Mouse (Mus musculus) hindbrain, embryonic 13.5 days (tissue): ENCODE measurements around the gene Ccnb1. TPM values are rescaled to one million over a fixed set of nuclear protein-coding genes. Genes with fewer than 3 reads are reported as not detected.

Experiments used
- ATAC-seq: fragments of 200-750 bp; cut with Nextera tagmentation; 2 replicates; pipeline ENCODE4 v1.8.0; 2017; ENCODE audit warnings: moderate TSS enrichment; ENCODE audit not compliant: low FRiP score
- H3K27ac ChIP-seq: fragments of 300-500 bp; sonication (generic); 2 replicates; pipeline ENCODE4 v1.5.1; 2015; ENCODE audit warnings: inconsistent platforms, mild to moderate bottlenecking, moderate library complexity
- H3K27me3 ChIP-seq: fragments of 300-500 bp; sonication (generic); 2 replicates; pipeline ENCODE4 v1.6.1; 2015; ENCODE audit warnings: mild to moderate bottlenecking, inconsistent platforms
- H3K36me3 ChIP-seq: fragments of 300-500 bp; sonication (generic); 2 replicates; pipeline ENCODE4 v1.6.1; 2015; ENCODE audit warnings: mild to moderate bottlenecking, inconsistent platforms
- H3K4me1 ChIP-seq: fragments of 300-500 bp; sonication (generic); replicated peaks from 2 replicates; pipeline ENCODE4 v1.6.1; 2015; ENCODE audit warnings: inconsistent platforms
- H3K4me2 ChIP-seq: fragments of 300-500 bp; sonication (generic); 2 replicates; pipeline ENCODE4 v1.6.1; 2015; ENCODE audit warnings: inconsistent platforms, mild to moderate bottlenecking, moderate library complexity
- H3K4me3 ChIP-seq: fragments of 300-500 bp; sonication (generic); 2 replicates; pipeline ENCODE4 v1.5.1; 2015; ENCODE audit warnings: mild to moderate bottlenecking, inconsistent platforms
- H3K9ac ChIP-seq: fragments of 300-500 bp; sonication (generic); 2 replicates; pipeline ENCODE4 v1.6.1; 2015; ENCODE audit warnings: mild to moderate bottlenecking, inconsistent platforms
- H3K9me3 ChIP-seq: fragments of 300-500 bp; sonication (generic); 2 replicates; pipeline ENCODE4 v1.6.1; 2016; ENCODE audit warnings: inconsistent platforms
- WGBS: fragments of 180-500 bp; shearing (Covaris S2); methylation state at CpG from one replicate; pipeline ENCODE4 v1.1.7; 2015; 5-methylcytosine and 5-hydroxymethylcytosine counted together
- polyA plus RNA-seq: library from polyadenylated mRNA; unstranded; fragments of >200 nt; fragmentation: Nextera tagmentation; extraction: Ambion mirVana; gene quantifications from 2 replicates; pipeline ENCODE4 v1.2.1, GENCODE M21; 2015

Ccnb1 gene
- polyA plus RNA-seq, 1 experiment from 2014 or later = 57.6 TPM

- H3K9me3 ChIP-seq = no peaks in the 10 kb centered on the region
- no peaks in the 10 kb centered on the region for H3K27me3 ChIP-seq
- H3K27ac ChIP-seq = peak overlapping the region; percentile 87
- H3K4me2 ChIP-seq = peak overlapping the region; percentile 95
- ATAC-seq = peak; percentile 92
- peaks cover 24% of the 10 kb centered on the region for H3K4me1 ChIP-seq
- 1% methylated on average over 30 of the region's 30 CpGs for WGBS
- peaks cover 21% of the 10 kb centered on the region for H3K36me3 ChIP-seq
- peak overlapping the region; percentile 91 for H3K9ac ChIP-seq
- peak overlapping the region; percentile 74 for H3K4me3 ChIP-seq
Observed at GRCm38 (mm10) chr13:100730153-100730860, 56.1 kb downstream of the Ccnb1 start.

Other genes starting within 250 kb of the Ccnb1 start
- gene Ocln, start 233.9 kb downstream of the Ccnb1 start, polyA plus RNA-seq = 5.4 and 9.1 TPM in 2 replicates
- 2.4 TPM in 2 replicates for gene Marveld2, start 169.6 kb downstream of the Ccnb1 start, polyA plus RNA-seq
- gene Ak6, start 135.6 kb downstream of the Ccnb1 start, polyA plus RNA-seq = 335 and 338 TPM in 2 replicates
- 19.8 and 19.9 TPM in 2 replicates for gene Rad17, start 135.5 kb downstream of the Ccnb1 start, polyA plus RNA-seq
- 21.2 and 28.6 TPM in 2 replicates for gene Taf9, start 135.0 kb downstream of the Ccnb1 start, polyA plus RNA-seq
- gene Ccdc125, start 116.9 kb downstream of the Ccnb1 start, polyA plus RNA-seq = 1.9 TPM in 2 replicates
- 50.7 and 53.1 TPM in 2 replicates for gene Cdk7, start 55.6 kb downstream of the Ccnb1 start, polyA plus RNA-seq
- gene Mrps36, start 41.9 kb downstream of the Ccnb1 start, polyA plus RNA-seq = 139 and 151 TPM in 2 replicates
- 10.2 and 11.5 TPM in 2 replicates for gene Cenph, start 10.7 kb downstream of the Ccnb1 start, polyA plus RNA-seq
- gene Slc30a5, start 46.9 kb upstream of the Ccnb1 start, polyA plus RNA-seq = 32.9 and 34.3 TPM in 2 replicates